Comparison of ENCODE assay signal across 8 mouse cellular contexts in the genomic region with DNA sequence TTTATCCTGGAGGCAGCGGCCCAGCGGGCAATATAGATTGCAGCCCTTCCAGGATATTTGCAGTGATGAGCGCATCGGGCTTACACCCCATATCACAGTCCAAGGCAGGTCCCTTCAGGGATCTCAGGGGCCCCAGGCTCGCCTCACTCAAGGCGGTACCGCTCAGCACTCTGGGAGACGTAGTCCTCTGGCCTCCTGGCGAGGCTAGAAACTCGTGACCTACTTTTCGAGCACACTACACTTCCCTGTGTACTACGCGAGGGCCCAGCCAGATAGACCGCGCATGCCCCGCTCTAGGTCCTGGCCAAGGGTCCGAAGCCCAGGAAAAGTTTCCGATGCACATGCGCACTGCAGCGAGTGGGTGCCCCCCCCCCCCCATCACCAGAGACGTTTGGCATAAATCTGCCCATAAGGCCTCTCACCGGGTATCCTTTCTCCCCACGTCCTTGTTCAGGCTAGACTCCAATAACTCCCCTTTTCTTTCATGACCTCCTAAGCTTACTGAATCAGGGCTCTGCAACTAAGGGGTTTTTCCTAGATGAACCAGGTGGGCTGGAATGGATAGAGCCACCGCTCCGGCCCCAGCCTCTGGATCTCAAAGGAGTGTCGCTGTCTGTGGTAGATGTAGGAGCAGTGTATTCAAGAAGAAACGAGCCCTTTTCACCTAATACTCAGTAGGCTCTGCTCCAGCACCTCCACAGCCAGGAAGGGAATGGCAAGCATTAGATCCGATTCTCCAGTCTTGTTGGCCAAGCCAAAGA. TPM values are rescaled to one million over a fixed set of nuclear protein-coding genes. Genes with fewer than 3 reads are reported as not detected.
DNase-seq lines count a peak whose midpoint lies in the region; ATAC-seq lines count a peak whose summit lies in the region.

No protein-coding gene starts in this region.

- no peaks in the 10 kb centered on the region for H3K4me1 ChIP-seq in hindbrain, embryonic 11.5 days (replicated peaks; ENCODE audit: control insufficient read depth, insufficient read depth, low read length)

- no peaks in the 10 kb centered on the region for H3K9me3 ChIP-seq in hindbrain, embryonic 11.5 days (ENCODE audit: control insufficient read depth, low read length)

- peak overlapping the region; percentile 69 for H3K4me3 ChIP-seq in hindbrain, embryonic 11.5 days (ENCODE audit: low read depth, low read length)

- ATAC-seq in hindbrain, embryonic 11.5 days (ENCODE audit: low FRiP score): peak; percentile 90

- peaks cover 2% of the 10 kb centered on the region; the same call in 1 of the 2 replicates for H3K36me3 ChIP-seq in hindbrain, embryonic 11.5 days (ENCODE audit: control insufficient read depth, insufficient read depth, low read length)

- under 1% methylated on average over 28 of the region's 28 CpGs for WGBS in hindbrain, embryonic 11.5 days

- H3K27me3 ChIP-seq in hindbrain, embryonic 11.5 days (ENCODE audit: control insufficient read depth, insufficient read depth, low read length): no peaks in the 10 kb centered on the region

- DNase-seq in R1 (ENCODE audit: low read depth, low spot score): peak; percentile 93
- DNase-seq in cerebellum, adult 9-11 months: peak; percentile 96
- DNase-seq in frontal cortex, adult 2 months (ENCODE audit: extremely low spot score in 1 of 2, low spot score in 1 of 2): peak; percentile 87 to 90
- peak; percentile 90 for DNase-seq in hindbrain, embryonic 11.5 days (ENCODE audit: low spot score)
- DNase-seq in layer of hippocampus, postnatal 25 days (ENCODE audit: extremely low spot score in 1 of 2, low spot score in 1 of 2): peak; percentile 62 to 63
- DNase-seq in lung, postnatal 25 days (ENCODE audit: low spot score): peak; percentile 91
- DNase-seq in retina, embryonic 14.5 days (ENCODE audit: low spot score): peak; percentile 94
- peak; percentile 73 to 84 for DNase-seq in thymus, postnatal 36 days

- H3K4me2 ChIP-seq in hindbrain, embryonic 11.5 days (replicated peaks; ENCODE audit: low read depth, low read length): peak overlapping the region; percentile 90

- H3K9ac ChIP-seq in hindbrain, embryonic 11.5 days (ENCODE audit: low read depth, low read length): peak overlapping the region; percentile 69

- peak overlapping the region; percentile 75 for H3K27ac ChIP-seq in hindbrain, embryonic 11.5 days (ENCODE audit: low read depth, low read length)

RNA-seq across cellular contexts. Expression of gene Tob2, which starts 2.4 kb away (rescaled TPM):
- polyA plus RNA-seq in frontal cortex, adult 2 months (2012; rRNA removed): 21.1 and 22.6 TPM in 2 replicates
- 10.5 and 12.5 TPM in 2 replicates for polyA plus RNA-seq in hindbrain, embryonic 11.5 days (2014; fragmentation: Nextera tagmentation; extraction: Ambion mirVana)
- total RNA-seq in layer of hippocampus, postnatal 25 days (2021): 10 to 100 TPM; 27.7 to 34.1 TPM

RNA-seq across cellular contexts. Expression of gene Phf5a, which starts 15.5 kb away (rescaled TPM):
- polyA plus RNA-seq in frontal cortex, adult 2 months (2012; rRNA removed): 47.0 and 53.8 TPM in 2 replicates
- 184 and 186 TPM in 2 replicates for polyA plus RNA-seq in hindbrain, embryonic 11.5 days (2014; fragmentation: Nextera tagmentation; extraction: Ambion mirVana)
- 10 to 100 TPM; 32.6 to 40.0 TPM for total RNA-seq in layer of hippocampus, postnatal 25 days (2021)

RNA-seq across cellular contexts. Expression of gene Aco2, which starts 15.9 kb away (rescaled TPM):
- polyA plus RNA-seq in frontal cortex, adult 2 months (2012; rRNA removed): 534 and 538 TPM in 2 replicates
- 155 and 169 TPM in 2 replicates for polyA plus RNA-seq in hindbrain, embryonic 11.5 days (2014; fragmentation: Nextera tagmentation; extraction: Ambion mirVana)
- 100 to 1,000 TPM; 475 to 495 TPM for total RNA-seq in layer of hippocampus, postnatal 25 days (2021)

RNA-seq across cellular contexts. Expression of gene Tef, which starts 54.0 kb away (rescaled TPM):
- polyA plus RNA-seq in frontal cortex, adult 2 months (2012; rRNA removed): 245 and 256 TPM in 2 replicates
- polyA plus RNA-seq in hindbrain, embryonic 11.5 days (2014; fragmentation: Nextera tagmentation; extraction: Ambion mirVana): 12.0 and 12.4 TPM in 2 replicates
- total RNA-seq in layer of hippocampus, postnatal 25 days (2021): 100 to 1,000 TPM; 237 to 266 TPM

Comparison
In these comparisons a context has a peak if more than half of its experiments do, and no peak if none do; other contexts are left out.
1. Peak in every context shown above with its lines: DNase-seq, ATAC-seq, H3K4me3 ChIP-seq and H3K27ac ChIP-seq.